Mouse (Mus musculus) heart, embryonic 16.5 days (tissue): Measurements from ENCODE around the gene Atp1b3. TPM values are rescaled to one million over a fixed set of nuclear protein-coding genes. Genes with fewer than 3 reads are reported as not detected.

ENCODE experiments used
- ATAC-seq: fragments of 200-750 bp; cut with Nextera tagmentation; replicated peaks from 2 replicates; pipeline ENCODE4 v1.8.0; 2017; ENCODE audit warnings: moderate number of reproducible peaks; ENCODE audit not compliant: insufficient read depth, low FRiP score; ENCODE audit errors: extremely low read depth
- H3K27ac ChIP-seq: fragments of 300-500 bp; sonication (generic); 2 replicates; pipeline ENCODE4 v1.5.1; 2014; ENCODE audit warnings: mild to moderate bottlenecking, low read length, control low read depth, moderate library complexity
- H3K27me3 ChIP-seq: fragments of 300-500 bp; sonication (generic); 2 replicates; pipeline ENCODE4 v1.6.1; 2014; ENCODE audit warnings: low read length, mixed read lengths; ENCODE audit not compliant: control insufficient read depth, insufficient read depth
- H3K36me3 ChIP-seq: fragments of 300-500 bp; sonication (generic); 2 replicates; pipeline ENCODE4 v1.6.1; 2014; ENCODE audit not compliant: control insufficient read depth, insufficient read depth
- H3K4me1 ChIP-seq: fragments of 300-500 bp; sonication (generic); 2 replicates; pipeline ENCODE4 v1.6.1; 2014; ENCODE audit warnings: low read length, mixed read lengths; ENCODE audit not compliant: control insufficient read depth, insufficient read depth
- H3K4me2 ChIP-seq: fragments of 300-500 bp; sonication (generic); 2 replicates; pipeline ENCODE4 v1.6.1; 2014; ENCODE audit warnings: low read depth, mild to moderate bottlenecking, control low read depth, low read length
- H3K4me3 ChIP-seq: fragments of 300-500 bp; sonication (generic); 2 replicates; pipeline ENCODE4 v1.5.1; 2014; ENCODE audit warnings: mild to moderate bottlenecking, control low read depth, low read length
- H3K9ac ChIP-seq: fragments of 300-500 bp; sonication (generic); 2 replicates; pipeline ENCODE4 v1.6.1; 2014; ENCODE audit warnings: low read length, control low read depth
- H3K9me3 ChIP-seq: fragments of 300-500 bp; sonication (generic); replicated peaks from 2 replicates; pipeline ENCODE4 v1.6.1; 2016; ENCODE audit warnings: low read length; ENCODE audit not compliant: control insufficient read depth
- WGBS: fragments of 180-500 bp; shearing (Covaris S2); extraction: QIAGEN DNeasy Blood & Tissue Kit; methylation state at CpG from one replicate; pipeline ENCODE4 v1.1.7; 2014; 5-methylcytosine and 5-hydroxymethylcytosine counted together
- polyA plus RNA-seq: library from polyadenylated mRNA; unstranded; fragments of >200 nt; fragmentation: Nextera tagmentation; extraction: Ambion mirVana; gene quantifications from 2 replicates; pipeline ENCODE4 v1.2.1, GENCODE M21; 2015

Atp1b3 gene
- polyA plus RNA-seq, 1 experiment from 2014 or later = 136 TPM

- Histone ChIP-seq H3K4me2 (no peak overlapping the region), H3K27ac (no peak overlapping the region), H3K9me3 (no peaks in the 10 kb centered on the region), H3K36me3 (no peaks in the 10 kb centered on the region), H3K4me3 (no peak overlapping the region), H3K27me3 (no peaks in the 10 kb centered on the region), H3K9ac (no peak overlapping the region), H3K4me1 (no peaks in the 10 kb centered on the region)
- WGBS = 68% methylated on average over 3 of the region's 3 CpGs
- ATAC-seq = no peak
These were observed 11.6 kb upstream of the Atp1b3 start for GRCm38 (mm10) chr9:96375819-96376218.

- Histone ChIP-seq H3K36me3 (no peaks in the 10 kb centered on the region), H3K9me3 (peaks cover 2% of the 10 kb centered on the region; the same call in 1 of the 2 replicates), H3K9ac (no peak overlapping the region), H3K4me2 (no peak overlapping the region), H3K27me3 (no peaks in the 10 kb centered on the region), H3K27ac (no peak overlapping the region), H3K4me1 (peaks cover 2% of the 10 kb centered on the region; the same call in 1 of the 2 replicates), H3K4me3 (no peak overlapping the region)
- ATAC-seq = no peak
- WGBS = 73% methylated on average over 5 of the region's 5 CpGs
These were observed 6.8 kb upstream of the Atp1b3 start for GRCm38 (mm10) chr9:96371075-96371474.

GRCm38 (mm10) chr9:96369654-96370384 is 5.6 kb upstream of the Atp1b3 start:
- 32% methylated on average over 5 of the region's 5 CpGs for WGBS
- Histone ChIP-seq H3K4me3 (no peak overlapping the region), H3K9ac (no peak overlapping the region), H3K4me1 (peaks cover 2% of the 10 kb centered on the region; the same call in 1 of the 2 replicates), H3K4me2 (no peak overlapping the region), H3K9me3 (peaks cover 2% of the 10 kb centered on the region; the same call in 1 of the 2 replicates), H3K36me3 (no peaks in the 10 kb centered on the region), H3K27ac (0 out of 2 replicates have a peak overlapping the region, but pooled peaks have one; percentile 23), H3K27me3 (no peaks in the 10 kb centered on the region)
- ATAC-seq = no peak

- Histone ChIP-seq H3K4me1 (peaks cover 15% of the 10 kb centered on the region), H3K36me3 (no peaks in the 10 kb centered on the region), H3K9me3 (peaks cover 2% of the 10 kb centered on the region; the same call in 1 of the 2 replicates), H3K9ac (no peak overlapping the region), H3K4me2 (no peak overlapping the region), H3K27me3 (no peaks in the 10 kb centered on the region), H3K4me3 (no peak overlapping the region), H3K27ac (no peak overlapping the region; the same call in 1 of the 2 replicates)
- ATAC-seq = no peak
- WGBS = 58% methylated on average over 6 of the region's 6 CpGs
These were observed 1.1 kb upstream of the Atp1b3 start for GRCm38 (mm10) chr9:96365271-96365872.

- under 1% methylated on average over 61 of the region's 64 CpGs for WGBS
- no peaks in the 10 kb centered on the region for H3K27me3 ChIP-seq
- H3K4me3 ChIP-seq = peak overlapping the region; percentile 91
- peak overlapping the region; percentile 79 for H3K9ac ChIP-seq
- ATAC-seq = peak; percentile 74
- peaks cover 15% of the 10 kb centered on the region for H3K4me1 ChIP-seq
- H3K4me2 ChIP-seq = peak overlapping the region; percentile 71
- H3K36me3 ChIP-seq = no peaks in the 10 kb centered on the region
- peaks cover 2% of the 10 kb centered on the region; the same call in 1 of the 2 replicates for H3K9me3 ChIP-seq
- peak overlapping the region; percentile 91 for H3K27ac ChIP-seq
These were observed 581 bp downstream of the Atp1b3 start for GRCm38 (mm10) chr9:96363581-96364140.

GRCm38 (mm10) chr9:96360056-96360455 is 4.2 kb downstream of the Atp1b3 start:
- no peak overlapping the region for H3K27ac ChIP-seq
- H3K9me3 ChIP-seq = no peaks in the 10 kb centered on the region
- ATAC-seq = no peak
- no peaks in the 10 kb centered on the region for H3K27me3 ChIP-seq
- H3K36me3 ChIP-seq = 0 out of 2 replicates have a peak, but pooled peaks cover 2% of the 10 kb centered on the region
- H3K4me2 ChIP-seq = no peak overlapping the region
- 89% methylated on average over 3 of the region's 3 CpGs for WGBS
- peaks cover 17% of the 10 kb centered on the region for H3K4me1 ChIP-seq
- H3K9ac ChIP-seq = no peak overlapping the region
- H3K4me3 ChIP-seq = no peak overlapping the region

- Histone ChIP-seq H3K9ac (peak overlapping the region; percentile 52; the same call in 1 of the 2 replicates), H3K4me1 (peaks cover 26% of the 10 kb centered on the region), H3K27me3 (no peaks in the 10 kb centered on the region), H3K9me3 (no peaks in the 10 kb centered on the region), H3K27ac (peak overlapping the region; percentile 30), H3K4me3 (no peak overlapping the region), H3K4me2 (peak overlapping the region; percentile 8), H3K36me3 (0 out of 2 replicates have a peak, but pooled peaks cover 2% of the 10 kb centered on the region)
- 0 out of 2 replicates have a peak, but pooled peaks have one; percentile 29 for ATAC-seq
- 27% methylated on average over 8 of the region's 8 CpGs for WGBS
These were observed 10.4 kb downstream of the Atp1b3 start for GRCm38 (mm10) chr9:96353799-96354198.

- H3K27me3 ChIP-seq = no peaks in the 10 kb centered on the region
- H3K36me3 ChIP-seq = 0 out of 2 replicates have a peak, but pooled peaks cover 2% of the 10 kb centered on the region
- peak overlapping the region; percentile 23; the same call in 1 of the 2 replicates for H3K4me2 ChIP-seq
- peaks cover 29% of the 10 kb centered on the region for H3K4me1 ChIP-seq
- ATAC-seq = no peak
- H3K4me3 ChIP-seq = no peak overlapping the region
- no peaks in the 10 kb centered on the region for H3K9me3 ChIP-seq
- no peak overlapping the region for H3K9ac ChIP-seq
- WGBS = 74% methylated on average over 12 of the region's 12 CpGs
- H3K27ac ChIP-seq = peak overlapping the region; percentile 51
These were observed 11.0 kb downstream of the Atp1b3 start for GRCm38 (mm10) chr9:96353121-96353769.
